Mouse (Mus musculus): ENCODE results near the gene Iqca.

Gene Iqca

GRCm38 (mm10) chr1:90060054-90060453, 93.1 kb downstream of the Iqca start:
- DNase-seq (ENCODE audit: low read depth, low spot score), result no peak

GRCm38 (mm10) chr1:90054991-90055390, 98.2 kb downstream of the Iqca start:
- DNase-seq (ENCODE audit: low read depth, low spot score), result no peak

GRCm38 (mm10) chr1:90051347-90051746, 101.9 kb downstream of the Iqca start:
- no peak for DNase-seq (ENCODE audit: low read depth, low spot score)

- no peak for DNase-seq (ENCODE audit: low read depth, low spot score)
These were observed 103.0 kb downstream of the Iqca start for GRCm38 (mm10) chr1:90050046-90050739.

- no peak for DNase-seq (ENCODE audit: low read depth, low spot score)
These were observed 124.9 kb downstream of the Iqca start for GRCm38 (mm10) chr1:90028305-90028704.

- DNase-seq (ENCODE audit: low read depth, low spot score), result no peak
These were observed 126.3 kb downstream of the Iqca start for GRCm38 (mm10) chr1:90026945-90027344.

- no peak for DNase-seq (ENCODE audit: low read depth, low spot score)
These were observed 132.9 kb downstream of the Iqca start for GRCm38 (mm10) chr1:90020336-90020735.

- no peak for DNase-seq (ENCODE audit: low read depth, low spot score)
These were observed 135.1 kb downstream of the Iqca start for GRCm38 (mm10) chr1:90018071-90018470.

GRCm38 (mm10) chr1:90014446-90014845, 138.8 kb downstream of the Iqca start, which contains the start of gene Asb18:
Gene Asb18 (minus strand): TSS chr1:90014666.
- DNase-seq (ENCODE audit: low read depth, low spot score), result no peak

- DNase-seq (ENCODE audit: low read depth, low spot score), result no peak
These were observed 139.9 kb downstream of the Iqca start for GRCm38 (mm10) chr1:90013273-90013672.

GRCm38 (mm10) chr1:90012850-90013249, 140.4 kb downstream of the Iqca start:
- no peak for DNase-seq (ENCODE audit: low read depth, low spot score)

GRCm38 (mm10) chr1:90012168-90012567, 141.0 kb downstream of the Iqca start:
- no peak for DNase-seq (ENCODE audit: low read depth, low spot score)

GRCm38 (mm10) chr1:90010077-90010476, 143.1 kb downstream of the Iqca start:
- DNase-seq (ENCODE audit: low read depth, low spot score), result no peak

- no peak for DNase-seq (ENCODE audit: low read depth, low spot score)
These were observed 144.0 kb downstream of the Iqca start for GRCm38 (mm10) chr1:90009188-90009587.

- no peak for DNase-seq (ENCODE audit: low read depth, low spot score)
These were observed 146.5 kb downstream of the Iqca start for GRCm38 (mm10) chr1:90006666-90007065.

GRCm38 (mm10) chr1:90000981-90001380, 152.2 kb downstream of the Iqca start:
- no peak for DNase-seq (ENCODE audit: low read depth, low spot score)

- no peak for DNase-seq (ENCODE audit: low read depth, low spot score)
These were observed 153.3 kb downstream of the Iqca start for GRCm38 (mm10) chr1:89999858-90000257.

- no peak for DNase-seq (ENCODE audit: low read depth, low spot score)
These were observed 154.5 kb downstream of the Iqca start for GRCm38 (mm10) chr1:89998696-89999095.

- no peak for DNase-seq (ENCODE audit: low read depth, low spot score)
These were observed 155.1 kb downstream of the Iqca start for GRCm38 (mm10) chr1:89998076-89998475.

GRCm38 (mm10) chr1:89992256-89992655, 160.9 kb downstream of the Iqca start:
- DNase-seq (ENCODE audit: low read depth, low spot score), result no peak

Measured in retina, adult 2 months (tissue).